Comparison of ENCODE assay signal across 1 mouse cellular context in genomic region chr11:23492048-23492790, GRCm38 (mm10).
TF ChIP-seq lines count a peak whose summit lies in the region.

No protein-coding gene starts in this region.

TF ChIP-seq in CH12.LX, 34 proteins besides CTCF, POLR2A, EP300 and RAD21 (continued from another document):
- TF ChIP-seq GABPA (IDR thresholded peaks at IDR 0.05; ENCODE audit: insufficient replicate concordance, low read depth, low read length), result no peak
